Mouse (Mus musculus): ENCODE results near the gene Ybx2.

Ybx2 gene

DNA sequence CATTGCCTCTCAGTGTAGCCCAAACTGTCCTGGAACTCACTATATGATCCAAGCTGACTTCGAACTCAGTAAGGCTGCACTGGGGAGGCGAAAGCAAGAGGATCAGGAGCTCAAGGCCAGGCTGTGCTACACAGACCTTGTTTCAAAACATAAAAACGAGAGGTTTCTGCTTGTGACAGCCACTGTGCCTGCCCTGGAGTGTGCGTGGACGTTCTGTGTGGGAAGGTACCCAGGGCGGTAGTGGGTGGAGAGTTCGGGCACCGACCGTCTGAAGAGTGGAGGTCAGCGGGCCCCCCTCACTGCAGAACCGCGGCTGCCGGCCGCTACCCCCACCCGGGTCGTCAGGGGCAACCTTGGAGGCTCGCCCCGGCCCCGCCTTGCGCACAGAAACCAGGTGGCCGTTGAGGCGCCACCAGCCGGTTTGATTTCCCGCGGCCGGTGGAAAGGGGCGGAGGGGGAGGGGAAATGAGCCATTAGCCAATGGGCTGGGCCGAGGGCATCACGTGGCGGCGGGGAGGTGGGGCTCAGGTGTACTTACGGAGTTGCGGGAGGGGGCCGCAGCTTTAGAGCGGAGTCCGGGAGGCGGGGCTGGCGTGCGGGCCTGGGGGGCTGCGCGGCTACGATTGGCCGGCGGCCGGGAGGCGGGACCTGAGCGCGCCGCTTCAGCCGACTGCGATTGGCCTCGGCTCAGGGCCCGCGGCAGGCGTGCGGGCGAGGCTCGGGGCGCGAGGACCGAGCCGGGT, at the start of gene Ybx2:
Gene Ybx2, plus strand, starts transcription at position 660 of the 743 bp plus-strand sequence.
- DNase-seq (ENCODE audit: low spot score in 2 of 2) = peak; percentile 69 to 87

- DNase-seq (ENCODE audit: low spot score in 2 of 2) = no peak
Measured at GRCm38 (mm10) chr11:69886907-69887635, 48.5 kb upstream of the Ybx2 start.

GRCm38 (mm10) chr11:69891482-69891881, 44.1 kb upstream of the Ybx2 start:
- DNase-seq (ENCODE audit: low spot score in 2 of 2) = peak in 1 of 2 experiments; percentile 42

DNA sequence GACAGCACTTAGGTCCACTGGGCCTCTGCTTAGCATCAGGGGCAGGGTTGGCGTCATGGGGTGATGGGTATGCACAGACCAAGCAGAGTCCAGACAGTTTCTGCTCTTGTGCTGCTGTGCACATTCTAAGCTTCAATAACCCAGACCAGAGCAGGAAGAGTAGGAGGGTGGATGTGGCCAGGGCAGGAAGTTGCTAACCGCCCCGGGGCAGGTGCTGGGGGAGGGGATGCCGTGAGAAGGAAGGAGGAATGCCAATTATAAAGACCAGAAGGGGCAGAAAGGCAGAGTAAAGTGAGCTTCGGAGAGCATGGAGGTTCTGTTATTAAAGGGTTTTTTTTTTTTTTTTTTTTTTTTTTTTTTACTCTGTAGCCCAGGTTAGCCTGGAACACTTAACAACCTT, 40.9 kb upstream of the Ybx2 start:
- no peak for DNase-seq (ENCODE audit: low spot score in 2 of 2)

- no peak for DNase-seq (ENCODE audit: low spot score in 2 of 2)
Measured at GRCm38 (mm10) chr11:69895291-69895690, 40.3 kb upstream of the Ybx2 start, which contains the start of gene Acap1. Acap1 (minus strand) TSS chr11:69895539.

DNA sequence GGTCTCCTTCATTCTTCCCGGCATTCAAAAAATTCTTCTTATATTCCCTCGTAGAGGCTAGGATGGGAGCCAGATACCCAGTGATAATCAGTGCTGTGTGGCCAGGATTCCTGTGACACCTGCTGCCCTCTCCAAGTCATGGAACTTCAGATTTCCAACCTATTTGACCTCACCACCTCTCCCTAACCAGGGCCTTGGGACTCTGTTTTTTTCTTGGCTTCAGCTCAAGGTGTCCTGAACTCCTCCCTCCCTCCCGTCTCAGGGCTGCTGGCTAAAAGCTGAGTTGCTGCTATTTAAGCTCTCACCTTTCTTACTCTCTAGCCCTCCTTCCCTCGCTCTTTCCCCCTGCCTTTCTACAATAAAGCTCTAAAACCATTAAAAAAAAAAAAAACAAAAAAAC, 35.7 kb upstream of the Ybx2 start:
- DNase-seq (ENCODE audit: low spot score in 2 of 2) = no peak

DNA sequence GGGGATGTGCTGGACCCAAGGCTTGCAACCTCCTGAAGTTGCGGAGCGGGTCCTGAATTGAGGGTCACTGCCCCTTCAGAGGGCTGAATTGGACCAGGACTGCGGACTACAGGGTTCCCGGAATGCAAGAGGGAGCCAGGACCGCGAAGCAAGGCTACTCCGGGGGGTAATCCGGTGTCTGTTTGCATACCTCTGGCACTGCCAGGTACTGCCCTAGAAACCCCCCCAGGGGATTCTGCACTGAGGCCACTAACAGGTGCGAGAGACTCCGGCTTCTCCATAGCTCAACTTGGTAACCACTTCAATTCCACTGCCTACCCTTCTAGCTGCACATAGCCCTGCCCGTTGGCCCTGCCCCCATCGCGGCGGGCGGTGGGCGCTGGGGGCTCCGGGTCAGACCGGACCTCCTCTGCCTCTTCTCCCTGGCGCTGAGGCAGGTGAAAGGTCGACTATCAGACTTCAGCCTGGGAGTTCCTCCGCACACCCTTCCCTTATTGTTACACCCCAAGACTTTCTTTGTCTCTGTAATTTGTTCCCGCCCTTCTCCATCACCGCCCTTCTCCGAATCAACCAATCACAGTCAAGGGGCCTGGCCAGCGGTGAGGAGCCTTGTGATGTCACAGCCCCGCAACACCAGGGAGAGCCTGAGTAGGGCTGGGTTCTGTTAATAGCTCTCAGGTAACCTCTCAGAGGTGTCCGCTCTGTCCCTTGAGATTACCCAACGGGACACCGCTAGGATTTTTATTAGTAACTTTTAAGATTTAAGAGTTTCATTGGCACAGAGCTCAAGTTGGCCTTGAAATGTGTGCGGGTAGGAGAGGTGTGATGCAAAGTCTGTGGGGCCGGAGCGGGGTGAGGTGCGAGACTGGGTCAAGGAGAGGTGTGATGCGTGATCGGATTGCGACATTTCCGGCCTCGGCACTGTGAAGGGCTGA, 34.9 kb upstream of the Ybx2 start, which contains the start of the genes 2810408A11Rik and Neurl4:
Gene 2810408A11Rik, minus strand, starts transcription at position 517 of the 935 bp plus-strand sequence.
Gene Neurl4, plus strand, starts transcription at position 602 of the 935 bp plus-strand sequence.
- DNase-seq (ENCODE audit: low spot score in 2 of 2) = peak; percentile 79 to 89

DNA sequence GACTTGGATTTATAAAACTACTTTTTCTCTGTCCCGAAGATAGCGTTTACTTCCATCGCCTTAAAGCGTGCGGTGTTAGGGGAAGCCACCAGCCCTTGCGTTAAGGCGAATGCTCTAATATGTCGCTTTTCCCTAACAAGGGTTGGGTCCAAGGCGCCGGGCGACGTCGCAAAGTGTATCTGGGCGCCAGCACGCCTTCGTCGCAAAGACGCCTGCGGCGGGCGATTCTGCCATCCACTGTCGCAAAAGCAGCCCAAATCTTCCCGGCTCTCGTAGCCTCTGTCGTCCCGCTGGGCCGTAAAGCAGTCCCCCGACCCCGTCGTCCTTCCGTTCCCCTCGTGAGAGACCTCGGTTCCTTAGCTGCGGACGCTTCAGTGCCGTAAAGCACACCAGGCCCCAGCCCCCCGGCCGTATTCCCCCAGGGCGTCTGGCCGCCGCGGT, 34.2 kb upstream of the Ybx2 start:
- DNase-seq (ENCODE audit: low spot score in 2 of 2) = peak; percentile 97 to 98

DNA sequence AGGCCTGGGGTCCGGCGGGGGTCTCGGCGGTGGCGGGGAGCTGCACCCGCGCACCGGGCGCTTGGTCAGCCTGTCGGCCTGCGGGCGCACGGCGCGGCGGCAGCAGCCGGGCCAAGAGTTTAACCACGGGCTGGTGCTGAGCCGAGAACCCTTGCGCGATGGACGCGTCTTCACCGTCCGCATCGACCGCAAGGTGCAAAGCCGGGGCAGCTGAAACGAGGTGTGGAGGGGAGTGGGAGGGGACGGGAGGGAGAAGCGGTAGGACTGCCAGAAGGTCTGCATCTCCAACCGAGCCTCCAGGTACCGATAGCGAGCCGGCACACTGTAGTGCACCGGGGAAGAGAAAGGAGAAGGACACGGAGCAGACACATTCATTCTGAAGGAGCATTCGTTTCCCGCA, 33.6 kb upstream of the Ybx2 start:
- no peak for DNase-seq (ENCODE audit: low spot score in 2 of 2)

DNA sequence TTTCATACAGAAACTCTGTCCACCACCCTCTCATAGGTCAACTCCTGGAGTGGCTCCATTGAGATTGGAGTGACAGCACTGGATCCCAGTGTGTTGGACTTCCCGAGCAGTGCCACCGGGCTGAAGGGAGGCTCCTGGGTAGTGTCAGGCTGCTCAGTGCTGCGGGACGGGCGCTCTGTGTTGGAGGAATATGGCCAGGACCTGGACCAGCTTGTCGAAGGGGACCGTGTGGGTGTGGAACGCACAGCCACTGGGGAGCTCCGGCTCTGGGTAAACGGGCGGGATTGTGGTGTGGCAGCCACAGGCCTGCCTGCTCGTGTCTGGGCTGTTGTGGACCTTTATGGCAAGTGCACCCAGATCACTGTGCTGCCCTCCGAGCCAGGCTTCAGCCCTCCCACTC, 32.6 kb upstream of the Ybx2 start:
- no peak for DNase-seq (ENCODE audit: low spot score in 2 of 2)

- DNase-seq (ENCODE audit: low spot score in 2 of 2) = no peak
Measured at GRCm38 (mm10) chr11:69904311-69904710, 31.3 kb upstream of the Ybx2 start.

GRCm38 (mm10) chr11:69908645-69909044, 27.0 kb upstream of the Ybx2 start:
- DNase-seq (ENCODE audit: low spot score in 2 of 2) = no peak

GRCm38 (mm10) chr11:69909174-69909573, 26.4 kb upstream of the Ybx2 start:
- DNase-seq (ENCODE audit: low spot score in 2 of 2) = no peak

DNA sequence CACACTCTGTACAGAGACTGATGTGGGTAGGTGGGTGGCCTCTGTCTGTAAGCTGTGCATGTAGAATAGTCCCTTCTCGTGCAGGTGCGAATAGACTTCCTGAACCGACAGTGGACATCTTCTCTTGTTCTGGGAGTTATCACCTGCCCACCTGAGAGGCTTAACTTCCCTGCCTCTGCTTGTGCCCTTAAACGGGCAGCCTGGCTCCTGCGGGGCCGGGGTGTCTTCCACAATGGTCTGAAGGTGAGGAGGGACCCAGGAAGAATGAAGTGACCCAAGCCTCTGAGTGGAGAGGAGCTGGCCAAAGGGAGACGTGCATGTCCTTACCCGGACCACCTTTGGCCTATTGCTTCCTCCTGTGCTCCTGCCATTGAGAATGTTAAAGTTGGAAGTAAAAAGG, 25.4 kb upstream of the Ybx2 start:
- no peak for DNase-seq (ENCODE audit: low spot score in 2 of 2)

- DNase-seq (ENCODE audit: low spot score in 2 of 2) = no peak
Measured at GRCm38 (mm10) chr11:69910781-69911560, 24.6 kb upstream of the Ybx2 start.

DNA sequence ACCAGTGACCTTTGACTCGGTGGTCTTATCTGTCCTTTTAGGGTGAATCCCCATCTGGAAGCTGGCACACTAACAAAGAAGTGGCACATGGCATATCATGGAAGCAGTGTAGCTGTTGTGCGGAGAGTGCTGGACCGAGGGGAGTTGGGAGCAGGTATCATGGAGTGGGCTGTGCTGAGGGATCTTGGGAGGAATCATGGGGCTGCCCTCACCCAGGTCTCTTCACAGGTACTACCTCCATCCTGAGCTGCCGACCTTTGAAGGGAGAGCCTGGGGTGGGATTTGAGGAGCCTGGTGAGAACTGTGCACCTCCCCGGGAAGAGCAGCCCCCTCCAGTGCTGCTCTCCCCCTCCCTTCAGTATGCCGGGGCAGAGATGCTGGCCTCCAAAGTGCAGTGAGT, 23.9 kb upstream of the Ybx2 start:
- DNase-seq (ENCODE audit: low spot score in 2 of 2) = no peak

DNA sequence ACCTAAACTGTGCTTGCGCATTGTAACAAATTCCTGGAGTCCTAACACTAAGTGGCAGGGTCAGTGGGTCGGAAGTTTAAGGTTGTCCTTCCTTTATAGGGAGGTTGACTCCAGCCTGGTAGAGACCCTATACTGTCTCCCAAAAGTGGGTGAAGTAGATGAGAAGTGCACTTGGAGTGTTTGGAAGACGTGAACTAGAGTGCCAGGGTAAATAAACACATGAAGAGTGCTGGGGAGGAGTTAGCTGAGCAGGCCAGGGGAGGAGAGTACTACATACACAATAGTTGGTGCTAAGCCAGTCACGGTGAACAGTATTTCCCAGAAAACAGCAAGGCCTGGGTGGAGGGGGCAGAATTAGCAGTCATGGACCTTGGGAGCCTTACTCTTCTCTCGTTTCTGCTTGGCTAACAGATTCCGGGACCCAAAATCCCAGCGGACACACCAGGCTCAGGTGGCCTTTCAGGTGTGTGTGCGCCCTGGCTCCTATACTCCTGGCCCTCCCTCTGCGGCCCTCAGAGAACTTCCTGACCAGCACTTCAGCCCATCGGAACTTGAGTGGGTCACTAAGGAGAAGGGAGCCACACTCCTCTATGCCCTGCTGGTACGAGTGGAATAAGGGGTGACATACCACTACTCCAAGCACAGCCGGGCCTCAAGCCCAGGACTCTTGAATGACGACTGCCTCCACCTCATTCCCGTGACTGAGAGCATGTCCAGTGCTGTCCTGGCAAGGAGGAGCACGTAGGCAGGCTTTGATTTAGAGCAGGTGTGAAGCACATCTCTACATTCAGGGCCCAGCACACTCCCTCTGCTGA, 22.7 kb upstream of the Ybx2 start:
- no peak for DNase-seq (ENCODE audit: low spot score in 2 of 2)

- peak; percentile 79 to 92 for DNase-seq (ENCODE audit: low spot score in 2 of 2)
Measured at GRCm38 (mm10) chr11:69913554-69914371, 21.8 kb upstream of the Ybx2 start, which contains the start of gene Gps2. Gps2 (plus strand) TSS chr11:69913888.

DNA sequence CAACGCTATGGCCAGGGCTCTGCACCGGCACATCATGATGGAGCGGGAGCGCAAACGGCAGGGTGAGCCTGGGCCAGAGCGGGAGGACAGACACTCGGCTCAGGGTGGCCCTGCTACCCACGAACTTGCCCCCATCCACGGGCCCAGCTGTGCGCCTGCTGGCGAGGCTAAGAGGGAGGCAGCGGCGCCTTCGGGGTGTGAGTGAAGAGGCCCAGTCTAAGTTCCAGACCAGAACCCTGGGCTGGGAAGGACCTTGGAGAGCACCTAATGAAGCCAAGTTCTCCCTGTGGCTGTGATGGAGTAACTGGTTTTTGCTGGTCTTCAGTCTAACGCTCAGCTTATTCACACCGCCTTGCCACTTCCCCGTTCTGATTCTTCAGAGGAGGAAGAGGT, 21.2 kb upstream of the Ybx2 start:
- DNase-seq (ENCODE audit: low spot score in 2 of 2) = no peak
